Mouse (Mus musculus) cerebellum, adult 8-10 months (tissue): ENCODE results near the gene Col13a1.
A peak's percentile ranks its signal among the peaks of the same experiment; 100 is the strongest.

ENCODE experiments used
- DNase-seq: peaks from one replicate; pipeline ENCODE4 v3.0.0; 2022

The Col13a1 gene

DNA sequence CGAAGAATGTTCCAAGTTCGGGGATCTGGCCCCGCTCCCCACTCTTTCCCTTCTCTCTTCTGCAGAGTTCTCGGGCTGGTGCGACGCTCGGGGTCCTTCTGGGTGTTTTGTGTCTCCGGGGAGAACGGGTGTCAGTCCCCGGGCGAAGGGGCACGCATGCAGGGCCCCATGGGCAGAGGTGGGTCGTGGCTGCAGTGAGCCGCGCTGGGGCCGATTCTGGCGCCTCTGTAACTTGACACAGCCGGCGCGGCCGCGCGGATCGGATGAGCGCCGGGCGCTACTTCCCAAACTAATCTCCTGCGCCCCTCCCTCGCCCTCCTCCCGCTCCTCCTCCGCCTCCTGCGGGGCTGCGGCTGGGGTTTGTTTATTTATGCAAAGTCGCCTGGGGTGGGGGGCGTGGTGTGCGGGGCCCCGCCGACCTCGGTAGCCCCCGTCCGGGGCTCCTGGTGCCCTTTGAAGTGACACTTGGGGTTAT is at the start of gene Col13a1:
Gene Col13a1 (minus strand): TSS at position 243 of the 475 bp plus-strand sequence.
- DNase-seq: no peak

DNA sequence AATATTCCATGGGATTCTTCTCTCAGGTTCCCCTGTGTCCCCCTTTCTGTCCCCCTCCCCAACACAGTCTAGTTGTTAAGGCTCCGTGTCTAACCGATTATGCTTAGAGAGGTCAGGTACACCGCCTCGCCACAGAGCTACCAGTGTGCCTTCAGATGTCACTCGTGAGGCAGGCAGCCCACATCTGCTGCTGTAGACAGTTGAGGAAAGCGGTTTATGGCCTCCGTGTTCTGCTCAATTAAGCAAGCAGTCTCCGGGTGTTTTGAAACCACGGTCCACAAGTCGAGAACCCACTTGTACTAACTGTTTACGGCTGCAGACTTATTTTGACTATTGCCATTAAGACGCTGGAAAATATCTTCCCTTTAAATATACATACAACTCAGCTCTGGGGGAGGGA is 48.8 kb upstream of the Col13a1 start:
- DNase-seq: no peak

DNA sequence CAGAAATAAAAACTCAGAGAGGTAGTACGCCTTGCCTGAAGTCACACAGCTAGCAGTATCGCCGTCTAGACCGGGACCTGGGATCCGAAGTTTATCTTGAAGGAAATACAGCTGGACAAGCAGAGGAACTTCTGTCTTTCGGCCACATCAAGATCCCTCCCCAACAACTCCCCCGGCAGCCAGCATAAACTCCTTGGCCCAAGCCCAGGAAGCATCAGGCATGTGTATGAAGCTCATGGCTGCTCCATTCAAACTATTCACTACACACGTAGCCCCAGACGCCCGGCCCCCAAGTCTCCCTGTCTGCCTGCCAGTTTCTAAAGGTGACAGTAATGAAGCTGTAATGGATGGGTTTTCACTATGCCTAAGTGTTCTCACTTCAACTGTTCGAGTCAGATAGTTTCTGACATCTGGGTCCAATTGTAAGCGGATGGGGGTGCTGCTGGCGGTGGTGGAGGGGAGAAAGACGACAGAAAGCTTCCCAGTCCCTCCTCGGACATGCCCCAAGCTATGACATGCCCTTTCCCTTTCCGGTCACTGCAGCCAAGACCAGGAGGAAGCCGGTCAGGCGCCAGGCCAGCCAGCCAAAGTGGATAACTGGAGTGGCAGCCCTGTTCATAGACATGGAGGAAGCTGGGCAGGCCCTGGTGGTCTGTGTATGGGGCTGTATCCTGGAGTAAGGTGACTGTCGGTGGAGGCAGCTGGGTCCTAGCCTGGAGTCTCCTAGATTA is 45.1 kb upstream of the Col13a1 start:
- DNase-seq: no peak

DNA sequence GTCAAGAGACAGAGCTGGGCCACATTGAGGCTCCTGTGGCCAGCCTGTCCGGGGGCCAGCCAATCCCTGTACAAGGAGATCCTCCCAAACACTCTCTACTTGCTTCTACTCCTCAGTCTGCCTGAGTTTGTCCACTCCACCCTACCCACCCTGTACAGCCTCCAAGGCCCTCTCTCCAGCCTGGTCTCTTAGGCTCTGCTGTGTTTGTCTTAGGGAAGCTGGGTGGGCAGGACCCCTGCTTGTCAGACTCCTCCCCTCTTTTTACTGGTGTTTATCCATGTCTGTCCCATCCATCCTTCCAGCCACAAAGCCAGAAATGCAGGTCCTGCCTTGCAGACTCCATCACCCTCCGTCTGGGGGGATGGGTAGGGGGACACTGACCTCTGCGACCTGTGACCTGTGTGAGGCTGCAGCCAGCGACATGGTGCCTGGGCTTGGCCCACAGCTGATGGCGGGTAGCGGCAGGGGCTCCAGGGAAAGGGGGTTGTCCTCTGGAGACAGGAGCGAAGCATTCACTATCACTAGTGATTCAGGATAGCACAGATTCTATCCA is 41.2 kb upstream of the Col13a1 start:
- DNase-seq: no peak

DNA sequence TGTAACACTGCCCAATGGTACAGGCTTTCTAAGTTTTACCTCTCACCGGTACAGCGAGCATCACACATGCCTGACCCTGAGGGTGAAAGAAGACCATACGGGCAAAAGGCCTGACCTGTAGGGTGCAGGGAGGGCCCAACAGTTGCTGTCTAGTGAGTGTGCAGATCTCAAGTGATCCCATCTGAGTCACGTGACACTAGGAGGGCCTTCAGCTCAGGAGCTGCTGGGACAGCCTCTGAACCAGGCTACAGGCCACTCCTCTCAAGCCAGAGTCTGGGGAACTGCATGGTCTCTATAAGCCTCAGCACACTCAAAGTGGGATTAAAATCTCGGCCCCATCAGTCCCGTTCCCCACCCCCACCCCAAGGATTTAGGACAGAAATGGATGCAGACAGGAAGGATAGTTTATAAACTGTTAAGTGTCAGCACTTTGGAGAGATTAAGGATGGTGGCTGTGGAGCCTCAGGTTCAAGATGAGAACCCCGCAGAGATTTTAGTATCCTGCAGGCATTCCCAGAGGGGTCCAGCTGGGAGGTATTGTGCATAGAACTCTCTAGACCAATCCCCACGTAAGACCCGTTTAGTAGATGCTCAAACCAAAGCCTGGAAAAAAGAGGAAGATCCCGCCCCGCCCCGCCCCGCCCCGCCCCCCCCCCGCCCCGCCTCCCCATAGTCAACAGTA is 40.6 kb upstream of the Col13a1 start:
- DNase-seq: no peak

DNA sequence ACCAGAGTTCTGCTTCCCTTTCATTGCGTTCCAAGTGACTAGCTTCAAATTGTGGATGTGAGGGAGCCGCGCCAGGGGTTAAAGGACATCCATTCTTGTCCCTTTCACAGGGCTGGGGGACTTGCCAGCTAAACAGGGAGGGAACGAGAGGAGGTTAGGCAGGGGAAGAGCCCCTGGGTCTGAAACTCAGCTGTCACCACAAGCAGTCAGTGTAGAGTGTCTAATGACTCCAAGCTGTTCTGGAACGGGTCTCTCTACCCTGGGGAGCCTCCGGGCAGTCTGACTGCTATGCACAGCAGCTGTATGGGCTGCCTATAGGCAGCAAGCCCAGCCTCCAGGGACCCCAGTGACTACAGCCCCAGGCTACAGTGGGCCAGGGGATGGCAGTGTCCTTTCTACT is 38.0 kb upstream of the Col13a1 start:
- no peak for DNase-seq

DNA sequence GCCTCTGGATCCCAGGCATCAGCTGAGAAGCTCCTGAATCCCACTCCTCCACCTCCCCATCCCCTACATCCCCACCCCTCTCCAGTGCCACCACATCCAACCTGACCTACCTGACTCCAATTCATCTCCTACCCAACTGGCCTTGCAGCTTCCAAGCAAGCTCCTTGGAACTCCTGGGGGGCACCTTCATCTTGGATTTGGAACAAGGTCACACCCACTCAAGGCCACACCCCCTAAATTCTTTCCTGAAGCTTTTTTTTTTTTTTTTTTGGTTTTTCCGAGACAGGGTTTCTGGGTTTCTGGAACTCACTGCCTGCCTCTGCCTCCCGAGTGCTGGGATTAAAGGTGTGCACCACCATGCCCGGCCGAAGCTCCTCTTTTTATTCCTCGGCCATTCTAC is 34.3 kb upstream of the Col13a1 start:
- DNase-seq: no peak

DNA sequence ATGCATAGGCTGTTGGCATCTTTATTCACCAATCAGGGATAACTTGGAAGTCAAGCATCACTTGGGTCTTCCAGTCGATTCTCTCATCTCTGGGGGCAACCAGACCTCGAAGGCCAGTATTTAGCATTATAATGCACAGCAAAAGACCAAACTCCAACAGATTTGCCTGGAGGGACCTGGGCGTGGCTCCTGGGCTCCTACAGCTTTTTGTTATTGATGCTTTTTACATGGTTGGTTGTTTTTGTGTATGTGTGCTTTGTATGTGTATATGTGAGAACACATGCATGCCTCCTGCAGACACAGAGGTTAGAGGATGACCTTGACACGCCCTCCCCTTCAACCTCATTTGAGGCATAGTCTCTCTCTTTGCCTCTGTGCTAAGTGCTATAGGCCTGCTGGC is 33.5 kb upstream of the Col13a1 start:
- DNase-seq: no peak

DNA sequence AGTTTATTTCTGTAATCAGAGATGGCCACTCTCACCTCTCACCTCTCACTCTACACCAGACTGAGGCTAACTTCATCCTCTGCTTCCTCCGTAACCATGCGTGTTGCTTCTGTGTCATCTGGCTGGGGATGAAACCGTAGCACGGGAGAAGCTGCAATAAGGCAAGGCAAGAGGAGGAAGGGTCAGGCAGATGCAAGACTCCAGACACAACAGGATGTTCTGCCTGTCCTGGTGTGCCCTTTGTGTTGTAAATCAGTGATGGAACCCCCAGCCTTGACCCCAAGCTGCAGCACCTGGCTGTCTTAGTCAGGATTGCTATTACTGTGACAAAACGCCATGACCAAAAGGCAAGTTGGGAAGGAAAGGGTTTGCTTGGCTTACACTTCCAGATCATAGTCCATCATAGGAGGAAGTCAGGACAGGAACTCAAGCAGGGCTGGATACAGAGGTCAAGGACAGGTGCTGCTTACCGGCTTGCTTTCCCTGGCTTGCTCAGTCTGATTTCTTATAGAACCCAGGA is 31.1 kb upstream of the Col13a1 start:
- DNase-seq: no peak

DNA sequence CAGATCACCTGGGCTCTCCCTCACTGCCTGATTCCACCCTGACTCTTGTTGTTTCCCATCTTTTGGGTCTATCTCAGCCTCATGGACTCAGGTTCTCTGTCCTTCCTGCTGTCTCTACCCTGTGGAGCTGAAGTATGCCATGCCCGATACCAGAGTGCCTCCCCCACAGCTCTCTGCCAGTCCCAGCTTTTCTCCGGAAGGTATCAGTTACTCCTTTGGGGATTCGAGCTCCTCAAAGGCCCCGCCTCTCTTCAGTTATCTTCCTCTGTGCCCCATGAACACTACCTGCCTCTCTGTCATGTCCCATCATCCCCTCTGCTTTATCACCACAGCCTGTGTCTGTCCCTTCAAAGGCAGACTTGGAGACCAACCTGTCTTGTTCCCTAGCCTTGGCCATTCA is 29.1 kb upstream of the Col13a1 start:
- DNase-seq: no peak

DNA sequence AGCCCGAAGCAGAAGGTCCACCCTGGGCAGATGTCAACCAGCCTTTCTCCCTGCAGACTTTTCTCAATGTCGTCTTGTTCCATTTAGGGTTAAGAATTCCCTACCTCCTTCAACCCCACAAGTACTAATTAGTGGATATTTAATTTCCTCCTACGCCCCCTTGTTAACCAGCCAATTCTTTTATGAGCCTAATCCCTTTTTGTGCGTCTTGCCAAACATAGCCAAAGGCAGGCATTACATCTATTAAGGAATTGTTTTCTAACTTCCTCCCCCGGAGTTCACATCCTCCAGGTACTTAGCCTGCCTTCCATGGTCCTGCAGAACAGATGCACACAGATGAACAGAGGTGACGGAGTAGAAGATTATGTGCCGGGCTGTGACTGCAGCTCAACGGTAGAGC is 27.5 kb upstream of the Col13a1 start:
- DNase-seq: no peak

DNA sequence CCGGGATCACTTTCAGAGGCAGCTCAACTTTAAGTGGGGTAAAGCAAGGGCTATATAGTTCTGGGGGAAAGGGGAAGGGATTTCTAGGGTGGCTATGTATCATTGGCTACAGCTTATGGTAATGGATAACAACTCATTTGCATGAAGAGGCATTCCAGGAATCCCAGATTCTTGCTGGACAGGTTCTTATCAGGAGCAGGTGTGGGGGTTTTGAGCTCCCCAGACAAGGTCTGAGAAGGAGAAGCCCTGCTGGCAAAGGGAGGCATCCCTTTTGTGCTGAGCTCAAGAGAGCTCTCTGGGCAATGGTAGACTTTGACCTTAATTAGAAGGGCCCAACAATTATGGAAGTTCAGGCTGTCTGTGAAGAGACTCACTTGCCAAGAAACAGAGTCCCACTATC is 21.3 kb upstream of the Col13a1 start:
- no peak for DNase-seq

DNA sequence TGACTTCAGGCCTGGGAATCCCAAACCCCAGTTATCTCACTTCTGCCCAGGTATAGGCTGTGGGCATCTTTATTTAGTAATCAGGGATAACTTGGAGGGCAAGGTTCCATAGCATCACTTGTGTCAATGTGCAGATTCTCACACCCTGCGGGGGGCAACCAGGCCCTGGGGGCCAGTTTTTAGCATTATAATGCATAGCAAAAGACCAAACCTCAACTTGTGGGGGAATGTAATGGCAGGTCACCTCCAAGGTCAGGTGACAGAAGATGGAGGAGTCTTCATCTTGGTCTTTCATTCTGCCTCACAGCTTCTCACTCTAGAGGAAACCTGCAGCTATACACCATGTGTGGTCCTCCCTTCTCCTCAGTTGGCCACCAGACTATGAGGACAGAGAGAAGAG is 20.9 kb upstream of the Col13a1 start:
- DNase-seq: no peak

DNA sequence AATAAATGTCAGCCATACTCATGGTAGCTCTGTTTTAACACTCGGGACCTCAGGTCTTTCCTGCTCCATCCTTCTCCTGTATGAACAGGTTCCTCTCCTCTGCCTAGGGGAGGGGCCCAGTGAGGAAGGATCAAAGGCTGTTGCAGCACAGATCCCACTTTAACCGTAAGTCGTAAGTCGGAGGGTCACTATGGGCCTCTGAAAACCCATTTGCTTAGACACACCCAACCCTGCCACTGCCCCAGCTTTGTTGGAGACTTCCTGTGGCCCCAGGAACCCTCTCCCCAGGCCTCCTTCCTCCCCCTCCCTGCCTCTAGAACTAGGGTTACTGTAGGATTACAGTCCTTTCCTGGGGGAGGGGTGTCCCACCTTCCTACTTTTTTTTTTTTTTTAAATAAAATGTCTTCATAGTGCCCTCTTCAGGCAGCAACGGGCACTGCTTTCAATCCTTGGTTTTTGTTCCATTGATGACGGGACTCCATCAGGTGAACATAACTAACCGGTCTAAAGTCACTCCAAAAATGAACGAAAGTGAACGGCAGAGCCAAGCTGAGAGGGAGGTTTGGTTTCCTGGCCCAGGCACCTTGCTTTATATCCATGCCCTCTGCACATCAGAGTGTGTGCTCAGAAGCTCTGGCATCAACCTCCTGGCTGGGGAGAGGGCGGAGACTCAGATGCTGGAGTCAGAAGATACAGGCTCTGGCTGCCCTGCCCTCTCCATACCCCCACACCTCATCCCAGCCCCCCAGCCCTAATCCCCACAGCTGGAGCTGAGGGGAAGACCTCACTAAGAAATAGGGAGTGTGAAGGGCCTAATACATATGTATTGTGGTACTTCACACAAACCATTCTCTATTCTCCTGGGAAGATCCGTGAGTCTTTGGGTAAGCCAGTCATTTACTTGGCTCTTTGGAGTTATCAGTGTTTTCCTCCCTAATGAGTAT is 12.8 kb upstream of the Col13a1 start:
- no peak for DNase-seq

DNA sequence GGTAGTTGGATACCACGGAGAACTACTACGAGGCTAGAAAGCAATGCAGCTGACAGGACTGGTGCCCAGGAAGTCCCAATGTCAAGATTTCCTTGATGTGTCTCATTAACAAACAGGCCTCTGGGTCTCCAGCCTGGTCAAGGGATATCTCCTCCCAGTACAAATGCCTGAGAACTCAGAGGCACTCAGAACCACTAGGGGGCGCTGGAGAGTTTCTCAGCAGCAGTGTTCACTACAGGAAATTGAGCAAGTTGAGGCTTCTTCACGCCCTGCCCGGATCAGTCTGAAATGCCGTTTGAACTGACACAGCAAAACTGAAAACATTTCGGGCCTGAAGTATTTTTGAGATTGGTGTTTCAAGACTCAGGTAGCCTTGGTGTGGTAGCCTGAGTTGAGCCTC is 1.5 kb upstream of the Col13a1 start:
- DNase-seq: peak; percentile 89

DNA sequence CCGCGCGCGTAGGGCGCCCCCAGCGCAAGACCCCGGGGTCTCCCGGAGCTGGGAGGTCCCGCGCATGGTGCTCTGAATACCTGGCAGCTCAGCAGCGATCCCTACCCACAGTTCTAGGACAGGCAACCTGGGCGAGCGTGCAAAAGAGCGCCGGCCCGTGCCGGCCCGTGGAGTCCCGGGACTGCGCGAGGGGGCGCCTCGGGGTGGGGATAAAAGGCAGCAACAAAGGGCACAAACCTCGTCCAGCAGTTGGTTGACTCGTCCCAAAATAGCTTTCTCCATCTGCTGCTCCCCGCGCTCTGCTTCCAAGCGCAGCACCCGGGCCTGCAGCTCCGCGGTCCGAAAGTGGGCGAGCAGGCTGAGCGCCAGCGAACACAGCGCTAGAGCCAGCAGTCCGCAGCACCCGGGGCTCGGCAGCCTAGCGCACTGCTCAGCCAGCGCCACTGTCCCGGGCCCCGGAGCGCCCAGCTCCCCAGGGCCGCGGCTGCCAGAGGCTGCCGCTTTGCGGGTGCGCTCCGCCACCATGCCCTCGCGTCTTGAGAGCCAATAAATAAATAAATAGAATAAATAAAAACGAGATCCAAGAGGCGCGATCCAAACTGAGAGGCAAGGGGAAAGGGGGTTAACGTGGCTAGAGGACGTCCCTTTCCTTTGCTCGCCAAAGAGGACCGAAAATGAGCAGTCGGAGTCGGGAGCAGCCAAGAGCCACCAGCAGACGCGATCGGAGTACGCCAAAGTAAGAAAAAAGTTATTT is 619 bp downstream of the Col13a1 start:
- no peak for DNase-seq

DNA sequence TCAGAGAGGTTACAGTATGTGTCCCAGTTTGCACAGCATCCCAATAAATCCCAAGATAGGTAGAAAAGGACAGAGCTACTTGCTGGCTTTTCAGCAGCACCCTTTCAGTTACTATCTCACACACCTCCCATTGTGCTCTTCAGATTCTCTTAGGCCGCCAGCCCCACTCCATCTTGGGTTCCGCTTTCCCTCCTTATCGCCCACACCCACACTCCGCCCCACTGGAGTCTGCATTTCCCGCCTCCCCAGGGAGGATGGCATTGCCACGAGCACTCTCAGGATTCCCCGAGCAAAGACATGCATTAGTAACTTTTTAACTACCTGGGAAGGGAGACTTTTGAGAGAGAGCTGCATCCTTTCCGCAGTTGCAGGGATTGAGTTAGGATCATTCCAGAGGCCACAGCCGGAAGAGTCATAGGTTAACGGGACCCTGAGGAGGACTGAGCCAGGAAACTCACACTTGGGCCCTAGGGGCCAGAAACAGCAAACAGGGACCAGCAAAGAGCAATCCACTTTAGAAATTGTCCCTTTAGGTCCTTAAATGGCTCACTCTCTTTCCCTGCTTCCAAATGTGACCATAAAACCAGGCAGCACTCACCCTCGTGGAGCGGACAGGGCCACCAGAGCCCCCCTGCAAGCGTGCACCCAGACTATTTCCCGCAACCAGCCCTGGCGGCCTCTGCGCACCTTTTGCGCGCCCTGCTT is 1.4 kb downstream of the Col13a1 start:
- DNase-seq: no peak

DNA sequence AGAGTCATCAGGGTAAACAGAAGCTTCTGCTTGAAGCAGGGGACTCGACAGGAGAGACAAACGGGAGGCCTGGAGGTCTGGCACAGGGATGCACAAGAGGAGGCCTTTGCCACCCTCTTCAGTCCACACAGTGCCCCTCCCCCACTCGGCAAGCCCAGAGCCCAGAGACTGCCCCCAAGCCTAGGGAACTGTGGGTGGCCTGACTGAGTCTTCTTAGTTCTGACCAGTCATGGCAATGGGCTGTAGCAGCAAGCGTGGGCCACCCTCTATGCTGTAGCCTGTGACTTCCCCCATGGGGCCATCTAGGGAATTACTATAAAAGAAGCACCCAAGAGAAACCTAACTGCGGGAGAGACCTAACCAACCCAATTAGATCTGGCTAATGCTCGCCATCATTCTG is 1.9 kb downstream of the Col13a1 start:
- DNase-seq: no peak

DNA sequence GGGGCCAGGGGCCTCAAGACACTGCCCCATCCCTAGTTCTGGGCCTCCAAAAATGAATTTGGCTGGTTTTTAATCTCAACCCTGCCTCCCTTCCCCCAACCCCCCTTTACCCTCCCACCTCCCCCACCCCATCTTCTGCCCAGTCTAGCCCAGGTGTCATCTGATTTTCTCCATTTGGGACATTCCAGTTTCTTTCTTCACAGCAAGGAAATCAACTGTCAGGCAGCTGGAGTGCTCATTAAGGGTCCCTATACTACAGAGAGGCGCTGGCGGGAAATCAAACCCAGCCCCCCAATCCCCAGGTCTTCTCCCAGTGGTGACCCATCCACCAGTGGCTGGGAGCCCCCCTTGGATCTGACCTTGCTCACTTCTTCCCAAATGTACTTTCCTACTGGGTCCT is 4.3 kb downstream of the Col13a1 start:
- DNase-seq: no peak

DNA sequence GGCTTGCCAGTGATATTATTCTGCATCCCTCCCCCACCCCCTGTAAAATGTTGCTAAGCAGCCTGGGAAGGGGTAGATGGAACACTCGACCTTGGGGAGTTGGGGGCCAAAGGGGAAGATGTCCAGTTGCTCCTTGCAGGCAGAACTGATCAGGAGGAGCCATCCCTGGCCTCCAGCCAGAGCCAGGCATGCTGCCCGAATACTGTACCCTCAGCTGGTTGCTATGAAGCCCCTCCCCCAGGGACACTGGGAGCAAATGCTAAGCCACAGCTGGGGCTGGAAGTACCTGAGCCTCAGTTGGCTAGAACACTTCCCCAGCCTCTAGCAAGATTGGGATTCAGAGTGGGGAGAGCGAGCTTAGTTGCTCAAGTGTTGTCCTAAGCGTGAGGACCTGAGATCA is 6.9 kb downstream of the Col13a1 start:
- DNase-seq: no peak

DNA sequence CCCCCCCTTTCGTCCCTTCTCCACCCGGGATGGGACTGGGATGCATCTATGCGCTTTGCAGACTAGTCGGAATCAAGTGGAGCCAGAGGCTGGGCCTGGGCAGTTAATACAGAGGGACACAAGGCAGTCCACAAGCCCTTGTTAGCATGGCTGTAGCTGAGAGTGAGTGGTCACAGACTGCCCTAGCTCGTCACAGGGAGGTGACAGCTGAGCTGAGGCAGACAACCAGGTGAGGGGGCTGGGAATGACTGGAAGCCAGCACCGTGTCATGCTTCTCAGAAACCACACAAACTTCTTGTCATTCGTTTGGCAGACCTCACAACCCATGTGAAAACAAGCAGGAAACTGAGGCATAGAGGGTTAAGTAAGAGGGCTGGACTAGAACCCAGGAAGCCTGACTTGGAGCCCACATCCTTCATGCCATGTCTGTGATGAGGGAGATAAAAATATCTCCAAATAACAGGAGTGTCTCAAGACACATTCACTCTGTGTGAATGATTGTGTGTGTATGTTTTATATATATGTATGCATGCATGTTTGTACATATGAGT is 10.8 kb downstream of the Col13a1 start:
- DNase-seq: no peak
